Mouse (Mus musculus) bone marrow macrophage, adult 2 months (primary cell): Measurements from ENCODE around the gene Wnt9a.

Experiments
- CTCF ChIP-seq: IDR thresholded peaks from 2 replicates; pipeline ENCODE4 v1.5.1; 2012; ENCODE audit warnings: low read depth, mild to moderate bottlenecking, low read length, moderate library complexity
- POLR2A ChIP-seq: IDR thresholded peaks from 2 replicates; pipeline ENCODE4 v1.6.1; 2012; ENCODE audit warnings: mild to moderate bottlenecking, low read depth, low read length, borderline replicate concordance

GRCm38 (mm10) chr11:59330560-59330959 is 23.8 kb downstream of the Wnt9a start:
- TF ChIP-seq POLR2A: no peak
- TF ChIP-seq CTCF: peak; percentile 84
